Mouse (Mus musculus) brain, adult 2 months (tissue): ENCODE data around the gene Cabin1.

Source experiments
- DNase-seq: peaks from one replicate; pipeline ENCODE4 v3.0.0; 2011; ENCODE audit warnings: low read depth, low spot score

Gene Cabin1

GRCm38 (mm10) chr10:75702494-75702893 is 61.6 kb downstream of the Cabin1 start:
- no peak for DNase-seq

GRCm38 (mm10) chr10:75701280-75701679 is 62.9 kb downstream of the Cabin1 start:
- DNase-seq: peak; percentile 73

GRCm38 (mm10) chr10:75697693-75698092 is 66.4 kb downstream of the Cabin1 start:
- DNase-seq: no peak

DNA sequence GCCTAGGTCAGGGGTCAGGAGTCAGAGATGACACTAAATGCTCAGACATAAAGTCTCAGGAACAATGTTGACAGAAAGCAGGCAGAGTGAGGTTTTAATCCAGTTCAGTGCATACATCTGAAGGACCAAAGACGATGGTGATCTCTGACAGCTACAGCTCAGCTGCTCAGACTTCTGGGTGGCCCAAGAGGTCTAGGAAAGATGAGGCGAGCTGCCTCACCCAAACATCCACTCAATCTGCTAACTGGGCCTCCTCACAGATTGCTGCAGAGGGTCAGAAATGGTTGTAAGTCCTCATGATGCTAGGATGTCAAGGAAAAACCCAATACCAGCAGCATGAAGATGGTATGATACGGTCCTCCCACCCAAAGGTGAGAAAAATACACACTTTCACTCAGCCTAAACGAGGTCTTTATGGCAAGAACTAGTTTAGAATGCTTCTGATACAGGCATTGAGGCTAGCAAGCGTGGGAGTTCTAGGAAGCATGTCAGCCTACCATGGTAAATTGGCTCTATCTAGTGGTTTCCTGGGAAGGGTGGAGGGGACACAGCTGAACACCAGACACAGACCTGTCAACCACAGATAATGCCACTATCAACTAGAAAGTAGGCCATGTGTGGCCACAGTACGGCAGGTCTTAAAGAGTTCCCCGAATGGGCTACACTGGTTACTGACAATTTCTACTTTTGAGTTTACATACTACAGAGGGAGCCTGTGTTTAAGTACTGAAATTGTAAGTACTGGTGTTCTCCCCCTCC is 67.4 kb downstream of the Cabin1 start:
- no peak for DNase-seq

DNA sequence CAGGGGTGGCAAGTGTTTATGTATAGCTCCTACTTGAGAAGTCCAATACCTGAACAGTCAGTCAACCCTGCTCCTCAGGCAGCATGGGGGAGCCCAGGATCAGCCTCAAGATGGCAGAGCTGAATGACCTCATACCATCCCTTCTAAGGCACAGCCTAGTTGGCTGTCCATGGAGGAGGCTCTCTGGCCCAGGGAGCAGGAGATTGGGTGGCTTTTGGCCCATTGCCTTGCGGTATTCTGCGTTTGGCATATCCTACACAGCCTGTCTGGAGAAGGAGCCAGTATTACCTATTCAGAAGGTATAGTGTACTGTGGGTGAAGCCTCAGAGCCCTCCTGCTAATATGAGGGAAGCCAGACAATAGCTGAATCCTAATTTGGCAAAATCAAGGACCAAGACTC is 68.6 kb downstream of the Cabin1 start:
- DNase-seq: no peak

DNA sequence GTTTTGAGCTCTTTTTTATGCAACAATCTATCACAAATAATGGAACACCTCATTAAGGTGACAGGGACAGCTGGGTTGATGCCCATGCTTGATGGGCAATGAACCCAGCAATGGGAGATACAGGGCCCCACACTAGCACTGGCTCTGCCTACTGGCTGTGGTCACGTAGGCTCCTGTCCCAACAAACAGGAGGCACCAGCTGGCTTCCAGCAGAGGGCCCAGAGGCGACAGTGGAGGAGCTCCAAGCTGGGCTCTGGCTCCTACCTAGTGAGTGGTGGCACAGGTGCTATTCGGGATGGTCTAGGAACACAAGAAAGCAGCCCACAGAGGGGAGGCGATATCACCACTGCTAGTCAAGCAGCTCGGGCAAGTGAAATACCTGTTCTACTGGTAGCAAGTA is 69.1 kb downstream of the Cabin1 start:
- DNase-seq: no peak

- DNase-seq: no peak
Observed at GRCm38 (mm10) chr10:75694567-75694966, 69.6 kb downstream of the Cabin1 start.

GRCm38 (mm10) chr10:75693451-75694233 is 70.5 kb downstream of the Cabin1 start:
- DNase-seq: peak; percentile 62

DNA sequence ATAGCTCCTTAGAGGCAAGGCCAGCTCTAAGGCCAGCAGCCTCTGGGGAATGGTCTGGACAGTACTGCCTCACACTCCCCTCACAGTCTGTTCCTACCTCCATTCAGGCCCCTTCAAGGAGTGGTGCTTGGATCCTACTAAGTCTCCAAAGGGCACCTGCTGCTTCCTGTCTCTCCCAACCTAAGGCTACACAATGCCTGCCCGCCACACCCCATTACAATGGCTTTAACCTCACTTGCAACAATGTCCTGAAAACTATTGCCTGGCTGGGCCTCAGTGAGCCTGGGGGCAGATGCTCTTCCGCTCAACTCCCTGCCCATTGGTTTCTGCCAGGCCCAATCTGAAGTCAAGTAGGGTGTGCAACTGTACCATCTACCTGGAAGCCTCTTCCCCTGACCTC is 75.5 kb downstream of the Cabin1 start:
- no peak for DNase-seq

DNA sequence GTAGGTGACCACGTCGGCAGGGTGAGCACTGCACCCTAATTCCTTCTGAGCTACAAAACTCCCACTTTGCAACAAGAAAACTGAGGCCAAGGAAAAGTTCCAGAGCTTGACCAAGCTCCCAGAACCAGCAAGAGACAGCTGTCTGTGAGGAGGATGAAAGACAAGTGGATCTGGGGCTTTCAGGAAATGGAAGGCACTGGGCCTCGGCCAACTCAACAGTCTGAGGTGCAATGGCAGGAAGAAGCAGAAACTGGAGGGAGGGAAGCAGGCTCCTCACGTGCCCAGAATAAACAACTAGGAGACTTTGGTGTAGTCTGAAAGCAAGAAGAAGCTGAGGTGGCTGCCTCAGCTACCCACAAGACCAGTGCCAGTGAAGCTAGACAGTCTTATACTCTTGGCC is 77.4 kb downstream of the Cabin1 start:
- no peak for DNase-seq

- peak; percentile 95 for DNase-seq
Observed at GRCm38 (mm10) chr10:75684035-75685004, 79.8 kb downstream of the Cabin1 start.

- DNase-seq: peak; percentile 76
Observed at GRCm38 (mm10) chr10:75680574-75681001, 83.6 kb downstream of the Cabin1 start.

DNA sequence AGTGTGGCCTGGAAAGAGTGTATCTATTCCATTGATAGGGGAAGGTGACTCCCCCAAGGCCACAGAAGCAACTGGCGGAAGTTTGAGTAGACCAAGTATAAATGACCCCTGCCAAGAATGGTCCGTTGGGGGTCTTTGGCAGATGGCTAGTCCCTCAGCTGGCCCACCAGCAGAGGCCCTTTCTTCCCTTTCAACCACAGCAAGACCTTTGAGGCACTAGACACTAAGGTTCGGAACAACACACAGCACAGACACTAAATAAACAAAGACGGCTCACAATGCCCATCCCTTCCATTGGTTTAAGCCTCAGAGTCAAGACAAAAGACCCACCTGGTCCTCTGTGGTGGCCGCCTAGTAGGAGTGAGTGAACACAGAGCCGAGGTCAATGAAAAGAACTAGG is 84.9 kb downstream of the Cabin1 start:
- no peak for DNase-seq

- DNase-seq: peak; percentile 94
Observed at GRCm38 (mm10) chr10:75677989-75678388, 86.2 kb downstream of the Cabin1 start.

- DNase-seq: no peak
Observed at GRCm38 (mm10) chr10:75677571-75677970, 86.6 kb downstream of the Cabin1 start.

DNA sequence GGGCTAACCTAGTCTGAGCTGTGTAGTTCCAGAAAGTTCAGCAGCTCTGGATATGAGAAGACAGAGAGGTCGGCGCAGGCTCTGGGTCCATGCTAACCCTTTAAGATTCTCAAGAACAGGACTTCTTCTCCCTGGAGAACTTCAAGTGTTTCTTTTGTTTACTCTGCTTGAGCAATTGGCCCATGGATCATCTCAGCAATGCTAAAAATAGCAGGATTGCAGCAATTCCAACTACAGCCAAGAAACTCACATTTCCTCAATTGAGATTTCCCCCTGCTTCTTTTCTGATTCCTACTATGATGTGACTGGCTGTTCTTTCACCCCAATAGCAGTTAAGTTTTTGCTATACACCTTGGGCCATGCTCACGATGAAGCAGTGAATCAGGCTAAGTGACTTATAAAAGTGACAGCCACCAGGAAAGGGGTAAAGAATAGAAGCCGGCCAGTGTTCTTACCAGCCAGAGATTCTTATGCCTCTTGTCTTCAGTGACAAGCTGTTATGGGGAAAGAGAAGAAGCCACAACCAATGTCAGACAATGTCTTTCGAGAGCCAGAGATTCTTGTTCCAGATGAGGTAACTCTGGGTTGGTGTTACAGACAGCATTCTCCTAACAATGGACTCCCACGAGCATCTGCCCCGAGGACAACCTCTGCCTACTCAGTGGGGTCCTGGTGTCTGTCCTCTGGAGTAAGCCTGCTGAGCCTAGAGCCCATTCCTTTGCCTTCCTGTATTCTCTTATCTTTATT is 87.1 kb downstream of the Cabin1 start:
- DNase-seq: peak; percentile 59

DNA sequence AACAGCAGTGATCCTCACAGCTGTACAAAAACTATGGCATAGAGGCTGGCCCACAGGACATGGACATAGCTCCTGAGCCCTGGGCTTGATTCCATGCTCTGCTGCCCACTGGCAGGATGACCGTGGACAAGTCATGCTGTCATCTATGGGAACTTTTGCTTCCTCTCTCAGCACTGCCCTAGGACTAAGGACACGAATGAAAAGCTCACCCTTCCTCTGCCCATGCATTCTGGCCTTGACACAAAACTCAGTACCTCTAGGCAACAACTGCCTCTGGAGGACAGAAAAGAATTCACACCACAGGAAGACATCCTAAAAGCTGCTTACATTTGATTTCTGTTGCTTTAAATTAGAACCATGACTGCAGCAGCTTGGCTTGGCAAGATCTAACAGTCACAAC is 87.9 kb downstream of the Cabin1 start:
- no peak for DNase-seq

DNA sequence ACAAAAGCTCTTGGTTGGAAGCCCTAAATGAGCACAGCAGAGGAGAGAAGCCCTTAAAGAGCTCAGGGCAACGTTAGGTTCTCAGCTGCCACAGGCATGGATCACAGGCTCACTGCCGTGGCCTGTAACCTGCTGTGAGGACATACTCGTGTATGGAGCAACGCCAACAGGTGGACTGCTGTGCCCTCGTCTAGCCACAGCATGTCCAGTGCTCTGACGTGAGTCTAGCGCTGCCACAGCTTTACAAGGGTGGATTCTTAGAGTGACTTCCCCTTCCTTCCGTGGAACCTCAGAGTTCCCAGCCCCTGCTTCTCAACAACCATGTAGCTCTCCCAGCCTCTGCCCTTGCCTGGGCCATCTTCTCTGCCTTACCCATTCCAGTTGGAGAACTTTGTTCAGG is 88.5 kb downstream of the Cabin1 start:
- no peak for DNase-seq

GRCm38 (mm10) chr10:75669936-75670335 is 94.2 kb downstream of the Cabin1 start:
- no peak for DNase-seq

DNA sequence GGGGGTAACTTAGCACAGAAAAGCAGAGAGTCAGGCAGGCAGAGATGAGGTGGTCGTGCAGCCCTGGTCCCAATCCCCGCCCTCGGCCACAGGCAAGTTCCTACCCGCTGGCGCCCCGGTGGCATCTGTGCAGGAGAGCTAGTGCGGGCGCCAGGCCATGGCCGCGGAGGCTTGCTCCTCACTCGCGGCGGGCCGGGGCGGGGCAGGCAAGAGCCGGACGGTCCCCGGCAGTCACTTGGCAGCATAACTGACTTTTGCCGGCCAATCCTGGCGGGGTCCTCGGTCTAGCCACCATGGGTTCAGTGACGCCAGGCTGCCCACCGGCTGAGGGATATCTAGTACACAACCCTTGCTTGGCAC is 96.2 kb downstream of the Cabin1 start:
- peak; percentile 72 for DNase-seq
